8 mouse cellular contexts compared by ENCODE assay signal in the genomic region with DNA sequence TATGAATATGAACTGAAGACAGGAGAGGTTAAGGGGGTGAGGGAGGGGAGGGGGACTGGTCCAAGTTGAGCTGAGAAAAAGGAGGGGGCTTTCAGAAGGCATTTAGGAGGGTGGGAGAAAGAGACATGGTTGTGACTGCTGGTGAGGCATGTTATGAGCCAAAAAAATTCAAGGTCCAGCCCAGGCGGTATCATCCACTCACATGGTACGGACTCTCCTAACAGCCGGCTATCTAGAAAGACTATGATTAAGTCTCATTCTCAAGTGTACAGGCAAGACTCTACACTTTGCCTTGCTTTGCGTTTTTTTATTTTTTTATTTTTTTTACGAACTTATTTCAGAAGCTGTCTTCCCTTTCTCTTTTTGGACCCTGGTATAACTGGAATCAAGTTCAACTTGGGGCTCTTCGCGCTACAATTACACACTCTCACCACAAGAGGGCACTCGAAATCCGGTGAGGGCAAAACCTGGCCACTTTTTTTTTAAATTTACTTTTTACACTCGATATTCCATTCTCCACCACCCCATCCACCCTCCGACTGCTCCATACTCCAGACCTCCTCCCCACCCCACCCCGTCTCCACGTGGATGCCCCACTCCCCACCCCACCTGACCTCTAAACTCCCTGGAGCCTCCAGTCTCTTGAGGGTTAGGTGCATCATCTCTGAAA.
DNase-seq lines count a peak whose midpoint lies in the region.

No protein-coding gene starts in this region.

- intact Hi-C loops in gastrocnemius, postnatal 14 days (cut with DNase I; ENCODE audit: low total_unique reads) = loop anchor here (2.0 kb wide), 1 partner anchor 101 kb away; no protein-coding TSS in a partner anchor

- WGBS in forebrain, embryonic 10.5 days = 32% methylated on average over 13 of the region's 13 CpGs

- H3K27me3 ChIP-seq in forebrain, embryonic 10.5 days (ENCODE audit: poor library complexity, severe bottlenecking) = no peaks in the 10 kb centered on the region; the same call in 1 of the 2 replicates

- H3K4me1 ChIP-seq in forebrain, embryonic 10.5 days = peaks cover 31% of the 10 kb centered on the region

- peak; percentile 15 for DNase-seq in gastrocnemius, postnatal 14 days
- DNase-seq in gastrocnemius, adult 8-10 months (ENCODE audit: low spot score in 2 of 2) = no peak
- DNase-seq in 416B (ENCODE audit: low read depth) = peak; percentile 57
- DNase-seq in adrenal gland, postnatal 14 days = peak; percentile 65
- DNase-seq in forebrain, embryonic 10.5 days (ENCODE audit: extremely low spot score, low spot score) = peak; percentile 33
- peak; percentile 22 for DNase-seq in kidney, postnatal 14 days
- peak; percentile 9 for DNase-seq in naive thymus-derived CD4-positive, alpha-beta T cell, adult 2 months (ENCODE audit: low read depth)
- no peak for DNase-seq in Muller cell, postnatal 12 days (ENCODE audit: inconsistent ontology term)

- H3K27ac ChIP-seq in forebrain, embryonic 10.5 days = no peak overlapping the region

- no peak overlapping the region for H3K4me3 ChIP-seq in forebrain, embryonic 10.5 days

- H3K9me3 ChIP-seq in forebrain, embryonic 10.5 days = peaks cover 4% of the 10 kb centered on the region; the same call in 1 of the 2 replicates

- H3K36me3 ChIP-seq in forebrain, embryonic 10.5 days (replicated peaks) = no peaks in the 10 kb centered on the region

Comparison
In these comparisons a context has a peak if more than half of its experiments do, and no peak if none do; other contexts are left out.
1. DNase-seq: peak in gastrocnemius, postnatal 14 days (single experiment), 416B (single experiment), adrenal gland, postnatal 14 days (single experiment), forebrain, embryonic 10.5 days (single experiment), kidney, postnatal 14 days (single experiment) and naive thymus-derived CD4-positive, alpha-beta T cell, adult 2 months (single experiment); none in gastrocnemius, adult 8-10 months (0 of 2) and Muller cell, postnatal 12 days (single experiment).